Mouse (Mus musculus) testis, adult 2 months (tissue): ENCODE data around the gene Chrnb1. TPM values are rescaled to one million over a fixed set of nuclear protein-coding genes. Genes with fewer than 3 reads are reported as not detected.

ENCODE experiments used
- H3K27ac ChIP-seq: fragments of 200-500 bp; 2 replicates; pipeline ENCODE4 v1.5.1; 2012; ENCODE audit warnings: low read depth, low read length; ENCODE audit not compliant: control insufficient read depth, insufficient read depth
- H3K27me3 ChIP-seq: fragments of 200-500 bp; 2 replicates; pipeline ENCODE4 v1.6.1; 2012; ENCODE audit warnings: mild to moderate bottlenecking, low read length, moderate library complexity; ENCODE audit not compliant: control insufficient read depth, insufficient read depth
- H3K36me3 ChIP-seq: fragments of 200-500 bp; 2 replicates; pipeline ENCODE4 v1.6.1; 2012; ENCODE audit warnings: mild to moderate bottlenecking, low read length; ENCODE audit not compliant: control insufficient read depth, insufficient read depth
- H3K4me1 ChIP-seq: fragments of 200-500 bp; 2 replicates; pipeline ENCODE4 v1.6.1; 2012; ENCODE audit warnings: low read length; ENCODE audit not compliant: control insufficient read depth, insufficient read depth
- H3K4me3 ChIP-seq: fragments of 200-500 bp; 2 replicates; pipeline ENCODE4 v1.5.1; 2012; ENCODE audit warnings: low read depth, mild to moderate bottlenecking, low read length, moderate library complexity, mixed read lengths; ENCODE audit not compliant: control insufficient read depth
- CTCF ChIP-seq: fragments of 200-500 bp; IDR thresholded peaks from 2 replicates; pipeline ENCODE4 v1.5.1; 2012; ENCODE audit warnings: low read depth, mild to moderate bottlenecking, inconsistent platforms, low read length, moderate library complexity; ENCODE audit not compliant: control insufficient read depth, insufficient read depth, insufficient replicate concordance
- POLR2A ChIP-seq: fragments of 200-500 bp; IDR thresholded peaks from 2 replicates; pipeline ENCODE4 v1.6.1; 2012; ENCODE audit warnings: low read depth, mild to moderate bottlenecking, inconsistent platforms, low read length, moderate library complexity; ENCODE audit not compliant: control insufficient read depth
- polyA plus RNA-seq: library from polyadenylated mRNA; depleted of rRNA; stranded (reverse); fragments of >200 nt; gene quantifications from 2 replicates; pipeline ENCODE4 v1.2.3, GENCODE M21; 2012; rRNA removed

Chrnb1 gene
- 0.79 and 1.2 TPM in 2 replicates for polyA plus RNA-seq

DNA sequence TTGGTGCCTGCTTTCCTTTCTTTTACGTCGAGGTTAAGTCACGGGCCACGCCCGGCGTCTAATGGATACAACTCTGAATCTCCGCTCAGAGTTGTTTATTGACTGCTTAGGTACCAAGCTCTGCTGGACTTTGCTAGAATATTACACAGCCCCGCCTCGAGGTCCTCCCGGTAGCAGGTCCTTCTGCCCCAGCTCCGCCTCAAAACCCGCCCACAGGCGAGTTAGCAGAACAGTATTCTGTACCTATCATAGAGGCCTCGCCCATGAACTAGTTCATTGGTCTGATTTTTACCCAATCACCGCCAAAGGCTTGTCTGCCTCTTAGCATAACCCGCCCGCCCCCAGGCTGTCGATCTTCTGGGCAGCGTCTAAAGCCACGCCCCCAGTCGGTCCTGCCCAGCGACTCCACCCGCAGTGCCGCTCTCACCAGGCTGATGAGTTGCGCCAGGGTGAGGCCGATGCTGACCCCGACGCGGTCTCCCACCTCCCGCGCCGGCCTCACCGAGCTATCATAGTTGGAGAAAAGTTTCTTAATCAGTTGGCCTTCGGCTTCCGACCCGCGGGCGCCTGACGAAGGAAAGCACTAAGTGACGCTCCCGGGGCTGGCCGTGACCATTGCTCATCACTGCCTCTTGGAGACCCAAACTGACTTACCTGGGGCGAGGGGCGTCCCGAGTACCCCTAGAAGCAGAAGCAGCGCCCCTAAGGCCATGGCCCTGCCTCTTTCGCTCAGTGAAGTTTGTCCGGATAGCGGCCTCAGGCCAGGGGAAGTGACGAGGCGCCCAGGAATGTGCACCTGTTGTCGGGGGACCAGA lies at the start of gene Chrnb1:
TSS of gene Chrnb1 (minus strand) at position 776 of the 815 bp plus-strand sequence.
- TF ChIP-seq CTCF, result no peak
- peak; percentile 37 for TF ChIP-seq POLR2A
- peak within 1 kb of the TSS; percentile 49; the same call in 1 of the 2 replicates for H3K27ac ChIP-seq
- H3K27me3 ChIP-seq, result no peaks in the 10 kb centered on the region
- H3K36me3 ChIP-seq, result no peaks in the 10 kb centered on the region
- peaks cover 8% of the 10 kb centered on the region for H3K4me1 ChIP-seq
- H3K4me3 ChIP-seq, result peak within 1 kb of the TSS; percentile 84

DNA sequence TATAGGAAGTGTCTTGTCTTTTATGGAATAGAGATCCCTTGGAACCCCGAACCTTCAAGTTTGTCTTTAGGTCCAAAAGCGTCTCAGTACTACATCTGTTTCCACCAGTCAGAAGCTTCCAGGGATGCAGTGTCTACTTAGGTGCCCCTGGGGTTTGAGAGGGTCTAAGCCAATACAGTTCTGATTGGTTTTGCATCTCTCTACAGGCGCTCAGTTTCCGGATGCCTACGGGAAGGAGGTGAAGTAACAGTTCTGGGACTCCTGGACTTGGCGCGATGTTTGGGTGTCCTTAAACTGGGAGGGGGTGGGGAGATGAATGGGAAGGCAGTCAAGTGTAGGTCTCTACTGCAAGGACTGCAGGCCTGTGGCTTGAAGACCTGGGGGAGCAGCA lies 43.0 kb upstream of the Chrnb1 start:
- Histone ChIP-seq H3K4me1 (peaks cover 36% of the 10 kb centered on the region), H3K36me3 (no peaks in the 10 kb centered on the region), H3K27ac (0 out of 2 replicates have a peak overlapping the region, but pooled peaks have one; percentile 0), H3K27me3 (no peaks in the 10 kb centered on the region), H3K4me3 (peak overlapping the region; percentile 63)
- no peak for TF ChIP-seq POLR2A
- TF ChIP-seq CTCF, result no peak

DNA sequence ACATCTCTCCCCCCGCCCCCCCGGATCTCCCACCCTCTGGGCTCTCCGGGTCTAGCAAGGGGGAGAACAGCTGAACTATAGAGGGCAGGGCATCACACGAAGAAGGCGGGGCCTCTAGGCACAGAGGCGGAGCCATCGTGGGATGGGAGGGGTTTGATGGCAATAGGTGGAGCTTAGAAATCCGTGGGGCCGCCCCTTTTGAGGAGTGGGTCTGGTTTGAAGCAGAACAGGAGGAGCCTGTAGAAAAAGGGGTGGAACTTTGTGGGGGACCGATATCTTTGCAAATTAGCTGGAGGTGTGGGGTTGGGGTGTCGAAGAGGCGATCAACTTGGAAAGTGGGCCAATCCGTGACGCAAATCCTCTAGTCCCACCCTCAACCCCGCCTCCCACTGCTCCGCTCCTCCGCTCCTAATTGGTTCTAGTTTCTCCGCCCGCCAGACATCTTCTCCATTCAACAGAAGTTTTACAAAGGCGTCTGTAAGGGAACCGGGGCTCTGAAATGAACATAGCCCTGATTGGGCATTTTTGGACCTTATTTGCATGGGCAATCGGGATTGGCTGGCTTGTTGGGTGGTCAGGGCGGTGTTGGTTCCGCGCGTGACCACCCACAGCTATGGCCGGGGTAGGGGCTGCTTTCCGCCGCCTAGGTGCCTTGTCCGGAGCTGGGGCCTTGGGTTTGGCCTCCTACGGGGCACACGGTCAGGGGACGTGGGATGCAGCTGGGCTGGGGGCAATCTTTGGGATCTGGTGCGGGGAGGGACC lies 42.4 kb upstream of the Chrnb1 start, which contains the start of gene Tmem256:
TSS of gene Tmem256 (plus strand) at position 563 of the 762 bp plus-strand sequence.
- peak within 1 kb of the TSS; percentile 63 for H3K4me3 ChIP-seq
- no peak; the same call in 1 of the 2 replicates for TF ChIP-seq POLR2A
- no peak for TF ChIP-seq CTCF
- H3K27ac ChIP-seq, result peak within 1 kb of the TSS; percentile 65
- no peaks in the 10 kb centered on the region for H3K36me3 ChIP-seq
- no peaks in the 10 kb centered on the region for H3K27me3 ChIP-seq
- peaks cover 39% of the 10 kb centered on the region for H3K4me1 ChIP-seq

DNA sequence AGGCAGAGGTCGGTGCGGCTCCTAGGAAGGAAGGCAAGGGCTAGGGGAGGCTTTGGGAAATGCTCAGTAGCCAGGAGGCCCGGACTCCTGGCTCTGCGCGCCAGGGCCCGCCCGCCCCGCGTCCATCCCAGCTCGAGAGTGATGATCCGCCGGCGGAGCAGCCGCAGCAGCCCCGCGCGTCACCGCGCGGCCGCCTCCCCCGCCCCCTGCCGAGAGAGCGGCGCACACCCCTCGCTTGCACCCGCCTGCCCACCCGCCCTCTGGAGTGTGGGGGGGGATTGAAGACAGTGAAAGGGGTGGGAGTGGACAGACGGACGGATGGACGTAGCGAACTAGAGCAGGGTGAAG lies 41.8 kb upstream of the Chrnb1 start, which contains the start of gene Nlgn2:
TSS of gene Nlgn2 (minus strand) at position 181 of the 348 bp plus-strand sequence.
- Histone ChIP-seq H3K4me1 (peaks cover 39% of the 10 kb centered on the region), H3K27ac (peak within 1 kb of the TSS; percentile 65), H3K4me3 (peak within 1 kb of the TSS; percentile 63), H3K27me3 (no peaks in the 10 kb centered on the region), H3K36me3 (no peaks in the 10 kb centered on the region)
- TF ChIP-seq POLR2A, result peak; percentile 10; the same call in 1 of the 2 replicates
- TF ChIP-seq CTCF, result no peak

DNA sequence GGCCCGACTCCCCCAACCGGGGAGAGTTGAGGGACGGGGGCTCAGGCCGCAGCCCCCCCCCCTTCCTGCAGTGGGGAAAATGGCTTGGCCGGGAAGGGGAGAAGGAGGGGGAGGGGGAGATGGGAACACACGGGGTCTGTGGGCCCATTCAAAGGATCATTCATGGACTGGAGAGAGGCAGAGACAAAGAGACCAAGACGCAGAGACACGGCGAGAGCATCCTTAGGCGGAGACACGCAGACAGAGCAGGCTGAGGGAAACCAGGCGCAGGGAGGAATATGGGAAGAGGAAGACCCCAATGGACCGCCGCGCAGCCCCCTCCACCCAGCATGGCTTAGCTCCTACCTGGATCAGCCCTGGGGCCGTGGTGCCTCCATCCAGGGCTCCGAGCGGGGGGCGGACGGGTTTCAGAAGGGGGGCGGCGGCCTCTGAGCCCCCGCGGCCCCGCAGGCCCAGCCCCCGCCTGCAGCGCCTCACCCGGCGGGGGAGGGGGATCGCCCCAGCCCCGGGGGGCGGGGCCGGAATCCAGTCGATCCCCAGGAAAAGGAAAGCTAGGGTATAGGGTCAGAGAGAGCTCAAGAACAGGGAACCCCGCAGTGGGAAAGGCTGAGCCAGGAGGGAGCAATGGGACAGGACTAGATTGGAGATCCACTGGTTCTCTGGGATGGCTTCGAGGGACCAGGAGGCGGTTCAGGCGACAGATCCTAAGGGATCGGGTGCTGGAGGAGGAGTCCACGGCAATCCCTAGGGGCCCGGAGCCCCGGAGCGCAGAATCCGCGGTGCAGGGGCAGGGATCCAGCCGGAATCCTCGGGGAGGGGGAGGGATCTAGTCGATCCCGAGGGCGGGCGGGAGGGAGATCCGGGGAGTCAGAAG lies 41.2 kb upstream of the Chrnb1 start:
- H3K4me1 ChIP-seq, result peaks cover 39% of the 10 kb centered on the region

DNA sequence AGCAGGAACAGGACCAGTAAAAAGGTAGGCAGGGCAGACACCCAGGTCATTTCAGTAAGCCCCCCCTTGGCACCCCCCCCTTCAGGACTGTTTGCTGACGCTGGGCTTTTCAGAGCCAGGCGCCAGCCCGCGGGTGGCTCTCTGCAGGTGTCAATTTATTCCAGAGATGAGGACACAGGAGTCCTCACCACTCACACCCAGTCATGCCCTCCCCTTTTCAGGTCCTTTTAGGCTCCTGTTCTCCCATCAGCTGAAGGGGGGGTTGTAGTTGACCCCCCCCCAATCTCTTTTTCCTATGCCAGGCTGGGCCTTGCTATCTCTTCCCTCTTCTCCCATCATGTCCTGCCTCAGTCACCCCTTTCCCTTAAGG lies 40.2 kb upstream of the Chrnb1 start:
- TF ChIP-seq CTCF (no peak), POLR2A (no peak)
- Histone ChIP-seq H3K27ac (no peak overlapping the region), H3K36me3 (no peaks in the 10 kb centered on the region), H3K4me3 (no peak overlapping the region), H3K4me1 (peaks cover 39% of the 10 kb centered on the region), H3K27me3 (no peaks in the 10 kb centered on the region)

More for the DNA sequence above, 41.2 kb upstream of the Chrnb1 start:
- Histone ChIP-seq H3K4me3 (peak overlapping the region; percentile 63), H3K36me3 (no peaks in the 10 kb centered on the region), H3K27me3 (no peaks in the 10 kb centered on the region), H3K27ac (no peak overlapping the region)
- TF ChIP-seq POLR2A, result no peak
- TF ChIP-seq CTCF, result no peak
